Mouse (Mus musculus) heart, embryonic 11.5 days (tissue): ENCODE measurements around the gene Ppard. TPM values are rescaled to one million over a fixed set of nuclear protein-coding genes. Genes with fewer than 3 reads are reported as not detected.

Source experiments
- ATAC-seq: fragments of 200-750 bp; cut with Nextera tagmentation; replicated peaks from 2 replicates; pipeline ENCODE4 v1.8.0; 2017; ENCODE audit warnings: moderate library complexity; ENCODE audit not compliant: insufficient number of reproducible peaks, low FRiP score, low TSS enrichment
- H3K27ac ChIP-seq: fragments of 300-500 bp; sonication (generic); 2 replicates; pipeline ENCODE4 v1.5.1; 2014; ENCODE audit warnings: mild to moderate bottlenecking, low read depth, low read length
- H3K27me3 ChIP-seq: fragments of 300-500 bp; sonication (generic); 2 replicates; pipeline ENCODE4 v1.6.1; 2014; ENCODE audit warnings: mild to moderate bottlenecking, low read length, mixed read lengths; ENCODE audit not compliant: control insufficient read depth, insufficient read depth
- H3K36me3 ChIP-seq: fragments of 300-500 bp; sonication (generic); 2 replicates; pipeline ENCODE4 v1.6.1; 2014; ENCODE audit warnings: mild to moderate bottlenecking, low read length, moderate library complexity, mixed read lengths; ENCODE audit not compliant: control insufficient read depth, insufficient read depth
- H3K4me1 ChIP-seq: fragments of 300-500 bp; sonication (generic); 2 replicates; pipeline ENCODE4 v1.6.1; 2014; ENCODE audit warnings: low read length; ENCODE audit not compliant: control insufficient read depth, insufficient read depth
- H3K4me2 ChIP-seq: fragments of 300-500 bp; sonication (generic); 2 replicates; pipeline ENCODE4 v1.6.1; 2014; ENCODE audit warnings: mild to moderate bottlenecking, moderate library complexity
- H3K4me3 ChIP-seq: fragments of 300-500 bp; sonication (generic); 2 replicates; pipeline ENCODE4 v1.5.1; 2014; ENCODE audit warnings: low read depth, low read length
- H3K9ac ChIP-seq: fragments of 300-500 bp; sonication (generic); 2 replicates; pipeline ENCODE4 v1.6.1; 2014; ENCODE audit warnings: mild to moderate bottlenecking, low read depth, low read length, moderate library complexity
- H3K9me3 ChIP-seq: fragments of 300-500 bp; sonication (generic); replicated peaks from 2 replicates; pipeline ENCODE4 v1.6.1; 2016; ENCODE audit warnings: low read length; ENCODE audit not compliant: control insufficient read depth
- WGBS: fragments of 180-500 bp; shearing (Covaris S2); extraction: QIAGEN DNeasy Blood & Tissue Kit; methylation state at CpG from one replicate; pipeline ENCODE4 v1.1.7; 2014; ENCODE audit not compliant: insufficient replicate concordance; 5-methylcytosine and 5-hydroxymethylcytosine counted together
- polyA plus RNA-seq: library from polyadenylated mRNA; unstranded; fragments of >200 nt; fragmentation: Nextera tagmentation; extraction: Ambion mirVana; gene quantifications from 2 replicates; pipeline ENCODE4 v1.2.1, GENCODE M21; 2014

The Ppard gene
- polyA plus RNA-seq, 1 experiment from 2014 or later: 2.0 TPM

DNA sequence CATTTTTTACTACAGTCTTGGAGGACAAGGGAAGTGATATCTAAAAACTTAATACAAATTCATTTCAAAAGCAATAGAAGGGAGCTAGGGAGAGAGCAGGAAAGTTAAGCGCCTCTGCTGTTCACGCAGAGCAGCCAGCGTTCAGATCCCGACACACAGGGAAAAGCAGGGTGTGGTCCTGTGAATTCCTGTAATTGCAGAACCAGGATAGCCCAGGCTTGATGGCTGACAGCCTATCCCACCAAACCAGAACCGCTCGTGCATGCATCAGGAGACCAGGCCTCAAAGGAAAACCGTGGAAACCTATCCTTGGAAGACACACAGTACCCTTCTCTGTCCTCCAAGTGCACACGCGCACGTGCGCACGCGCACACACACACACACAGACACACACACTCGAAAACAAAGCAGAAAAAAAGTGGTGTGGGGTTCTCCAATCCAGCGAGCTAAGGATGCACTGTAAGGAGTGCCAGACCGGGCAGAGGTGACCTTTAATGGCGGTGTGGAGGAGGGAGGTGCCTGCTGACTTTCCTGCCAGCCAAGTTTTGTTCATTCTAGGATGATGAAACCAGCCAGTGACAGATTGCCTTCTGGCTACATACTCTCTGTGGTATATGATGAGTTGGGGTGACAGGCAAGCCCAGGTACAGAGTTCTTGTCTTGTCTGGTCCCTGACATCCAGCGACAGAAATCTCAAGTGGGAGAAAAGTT is 1.3 kb upstream of the Ppard start:
- ATAC-seq: no peak
- no peak overlapping the region for H3K4me3 ChIP-seq
- peaks cover 5% of the 10 kb centered on the region; the same call in 1 of the 2 replicates for H3K4me1 ChIP-seq
- no peaks in the 10 kb centered on the region for H3K36me3 ChIP-seq
- no peak overlapping the region for H3K4me2 ChIP-seq
- H3K27me3 ChIP-seq: no peaks in the 10 kb centered on the region
- H3K27ac ChIP-seq: no peak overlapping the region
- no peak overlapping the region for H3K9ac ChIP-seq
- 83% methylated on average over 18 of the region's 18 CpGs for WGBS
- no peaks in the 10 kb centered on the region for H3K9me3 ChIP-seq

DNA sequence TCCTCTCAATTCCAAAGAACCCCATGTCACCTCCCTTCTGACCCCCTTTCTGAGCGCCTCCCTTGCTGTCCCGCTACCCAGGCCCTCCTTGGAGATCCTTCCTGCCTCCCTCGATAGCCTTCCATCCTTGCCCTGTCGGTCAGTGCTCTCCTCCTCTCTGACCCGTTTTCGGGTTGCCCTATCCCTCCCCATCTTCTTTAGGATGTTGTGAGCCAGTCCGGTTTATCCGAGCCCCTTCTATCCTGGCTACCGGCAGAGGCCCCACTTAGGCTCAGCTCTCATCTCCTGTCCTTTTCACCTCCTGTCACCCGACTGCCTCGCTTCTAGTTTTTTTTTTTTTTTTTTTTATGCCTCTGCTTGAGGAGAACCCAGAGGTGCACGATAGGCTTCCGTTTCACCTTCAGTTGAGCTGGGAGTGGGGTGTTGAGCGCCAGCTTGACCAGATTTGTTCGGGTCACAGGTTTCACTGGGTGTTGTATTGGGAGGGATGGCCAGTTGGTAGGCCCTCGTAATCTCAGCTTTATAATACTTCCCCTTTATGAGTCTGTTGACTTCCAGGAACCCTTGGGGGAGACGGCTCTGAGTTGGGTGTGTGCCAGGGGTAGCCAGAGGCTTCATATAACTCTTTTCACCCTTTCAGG is 711 bp downstream of the Ppard start:
- peak overlapping the region; percentile 90 for H3K4me2 ChIP-seq
- no peaks in the 10 kb centered on the region for H3K27me3 ChIP-seq
- peak; percentile 18; the same call in 1 of the 2 replicates for ATAC-seq
- no peaks in the 10 kb centered on the region for H3K36me3 ChIP-seq
- H3K9ac ChIP-seq: peak overlapping the region; percentile 93
- no peaks in the 10 kb centered on the region for H3K9me3 ChIP-seq
- 0 out of 2 replicates have a peak, but pooled peaks cover 3% of the 10 kb centered on the region for H3K4me1 ChIP-seq
- H3K4me3 ChIP-seq: peak overlapping the region; percentile 90
- H3K27ac ChIP-seq: peak overlapping the region; percentile 23; the same call in 1 of the 2 replicates
- 6% methylated on average over 17 of the region's 17 CpGs for WGBS

DNA sequence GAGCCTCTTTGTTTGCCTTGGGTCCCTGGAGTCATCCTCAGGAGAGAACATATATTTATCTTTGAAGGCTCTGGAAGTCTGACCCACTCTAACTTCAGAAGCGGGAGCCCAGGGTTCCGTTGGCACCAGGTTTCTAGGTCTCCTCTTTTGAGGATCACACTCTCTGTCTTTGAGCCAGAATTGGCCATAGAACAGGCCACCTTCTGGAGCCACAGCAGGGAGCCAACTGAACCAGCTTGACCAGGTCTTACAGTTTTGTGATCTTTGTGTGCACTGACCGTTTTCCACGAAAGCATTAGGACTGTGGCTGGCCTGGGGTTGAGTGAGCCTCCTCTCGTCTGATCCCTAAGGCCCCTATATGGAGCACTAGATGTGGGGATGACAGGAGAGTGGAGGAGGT is 2.1 kb downstream of the Ppard start:
- WGBS: 83% methylated on average over 5 of the region's 5 CpGs
- no peaks in the 10 kb centered on the region for H3K36me3 ChIP-seq
- H3K9ac ChIP-seq: no peak overlapping the region
- H3K4me1 ChIP-seq: 0 out of 2 replicates have a peak, but pooled peaks cover 3% of the 10 kb centered on the region
- H3K4me3 ChIP-seq: no peak overlapping the region
- H3K9me3 ChIP-seq: no peaks in the 10 kb centered on the region
- H3K4me2 ChIP-seq: no peak overlapping the region
- H3K27ac ChIP-seq: no peak overlapping the region
- no peaks in the 10 kb centered on the region for H3K27me3 ChIP-seq
- ATAC-seq: no peak

DNA sequence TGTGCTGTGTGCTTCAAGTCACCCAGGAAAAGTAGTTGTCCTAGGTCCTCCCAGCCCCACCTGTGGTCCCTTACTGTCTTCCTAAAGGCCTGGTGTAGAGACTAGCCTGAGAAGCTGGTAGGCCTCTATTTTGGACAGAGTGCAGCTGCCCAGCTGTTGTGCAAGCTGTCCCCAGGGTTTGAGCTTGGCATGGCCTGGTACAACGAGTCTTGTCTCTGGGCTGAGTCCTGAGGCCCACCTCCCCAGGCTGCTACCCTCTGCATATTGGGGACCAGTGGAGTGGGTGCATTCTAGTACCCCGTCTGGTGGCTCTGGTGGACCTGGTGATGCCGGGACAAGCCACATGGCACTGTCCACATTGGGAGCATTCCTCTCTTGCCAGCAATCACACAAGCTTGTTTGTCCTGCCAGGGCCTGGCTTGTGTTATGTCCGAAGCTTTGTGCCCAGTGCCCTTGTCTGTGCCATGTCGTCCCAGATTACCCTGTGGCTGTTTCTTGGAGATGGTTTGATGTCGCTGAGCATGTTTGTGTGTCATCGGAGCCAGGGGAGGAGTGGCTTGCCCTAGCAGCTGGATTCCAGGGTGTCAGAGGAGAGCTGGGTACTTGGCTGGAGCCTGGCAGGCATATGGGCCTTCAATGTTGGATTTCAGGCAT is 3.6 kb downstream of the Ppard start:
- Histone ChIP-seq H3K27me3 (no peaks in the 10 kb centered on the region), H3K27ac (no peak overlapping the region), H3K36me3 (no peaks in the 10 kb centered on the region; the same call in 1 of the 2 replicates), H3K4me1 (0 out of 2 replicates have a peak, but pooled peaks cover 3% of the 10 kb centered on the region), H3K9ac (no peak overlapping the region), H3K4me2 (no peak overlapping the region), H3K4me3 (no peak overlapping the region), H3K9me3 (no peaks in the 10 kb centered on the region)
- 82% methylated on average over 7 of the region's 7 CpGs for WGBS
- ATAC-seq: no peak

DNA sequence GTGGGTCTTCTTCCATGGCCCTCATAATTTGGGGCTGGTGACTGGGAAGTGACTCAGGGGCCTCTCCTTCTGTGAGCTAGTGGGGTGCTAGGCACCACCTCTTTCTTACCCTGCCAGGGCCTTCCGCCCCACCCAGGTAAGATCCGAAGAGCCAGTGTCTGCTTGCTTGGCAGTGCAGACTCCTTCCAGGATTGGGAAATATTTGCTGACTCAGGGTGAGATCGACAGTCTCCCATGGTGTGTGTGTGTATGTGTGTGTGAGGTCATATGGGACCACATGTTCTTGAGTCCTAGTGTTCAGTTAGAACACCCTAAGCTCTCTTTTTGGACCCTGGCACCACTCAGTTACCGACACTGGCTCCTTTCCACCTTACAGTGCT is 4.1 kb downstream of the Ppard start:
- no peaks in the 10 kb centered on the region; the same call in 1 of the 2 replicates for H3K36me3 ChIP-seq
- 78% methylated on average over 4 of the region's 4 CpGs for WGBS
- no peak overlapping the region for H3K4me3 ChIP-seq
- H3K9me3 ChIP-seq: no peaks in the 10 kb centered on the region
- H3K4me1 ChIP-seq: 0 out of 2 replicates have a peak, but pooled peaks cover 3% of the 10 kb centered on the region
- H3K4me2 ChIP-seq: no peak overlapping the region
- H3K9ac ChIP-seq: no peak overlapping the region
- no peak overlapping the region for H3K27ac ChIP-seq
- no peak for ATAC-seq
- no peaks in the 10 kb centered on the region for H3K27me3 ChIP-seq

DNA sequence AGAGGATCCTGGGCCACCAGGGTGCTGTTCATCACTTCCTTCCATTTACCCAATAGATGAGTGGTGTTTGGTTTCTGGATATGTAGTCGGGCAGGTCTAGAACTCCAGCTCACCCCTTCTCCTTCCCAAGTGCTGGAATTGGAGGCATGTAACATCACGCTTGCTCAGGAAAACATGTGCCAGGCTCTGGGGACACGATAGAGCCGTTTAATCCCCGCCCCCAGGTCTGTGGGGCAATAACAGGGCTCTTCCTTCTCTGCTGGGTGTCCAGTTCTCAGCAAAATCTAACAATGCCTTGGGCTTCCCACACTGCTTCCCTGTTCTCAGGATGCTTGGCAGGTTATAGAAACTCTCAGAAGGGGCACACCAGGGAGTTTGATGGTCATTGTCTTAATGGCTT is 4.9 kb downstream of the Ppard start:
- no peak overlapping the region for H3K9ac ChIP-seq
- peaks cover 7% of the 10 kb centered on the region; the same call in 1 of the 2 replicates for H3K4me1 ChIP-seq
- no peak overlapping the region for H3K4me2 ChIP-seq
- no peak overlapping the region for H3K27ac ChIP-seq
- WGBS: 79% methylated on average over 5 of the region's 5 CpGs
- no peak for ATAC-seq
- H3K9me3 ChIP-seq: no peaks in the 10 kb centered on the region
- no peaks in the 10 kb centered on the region for H3K27me3 ChIP-seq
- H3K4me3 ChIP-seq: no peak overlapping the region
- no peaks in the 10 kb centered on the region; the same call in 1 of the 2 replicates for H3K36me3 ChIP-seq

DNA sequence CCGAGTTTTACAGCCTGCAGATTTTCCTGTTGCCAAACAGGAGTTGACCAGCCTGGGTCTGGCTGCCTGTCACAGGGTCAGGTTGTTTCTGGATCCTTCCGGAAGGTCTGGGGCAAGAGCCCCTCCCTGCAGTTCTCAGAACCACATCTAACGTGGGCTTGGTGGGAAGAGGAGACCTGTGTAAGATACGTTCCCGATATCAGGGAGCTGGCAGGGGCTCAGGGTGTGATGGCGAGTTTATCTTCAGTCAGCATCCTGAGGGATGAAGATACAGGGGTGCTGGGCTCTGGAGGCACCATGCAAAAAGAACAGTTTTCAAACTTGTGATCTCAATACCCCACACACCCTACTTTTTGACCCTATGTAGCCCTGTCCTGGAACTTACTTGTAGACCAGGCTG is 5.4 kb downstream of the Ppard start:
- Histone ChIP-seq H3K4me3 (no peak overlapping the region), H3K9ac (no peak overlapping the region), H3K27me3 (no peaks in the 10 kb centered on the region), H3K27ac (no peak overlapping the region), H3K4me1 (peaks cover 9% of the 10 kb centered on the region; the same call in 1 of the 2 replicates), H3K9me3 (no peaks in the 10 kb centered on the region), H3K36me3 (no peaks in the 10 kb centered on the region; the same call in 1 of the 2 replicates), H3K4me2 (no peak overlapping the region)
- WGBS: 67% methylated on average over 6 of the region's 6 CpGs
- ATAC-seq: no peak

DNA sequence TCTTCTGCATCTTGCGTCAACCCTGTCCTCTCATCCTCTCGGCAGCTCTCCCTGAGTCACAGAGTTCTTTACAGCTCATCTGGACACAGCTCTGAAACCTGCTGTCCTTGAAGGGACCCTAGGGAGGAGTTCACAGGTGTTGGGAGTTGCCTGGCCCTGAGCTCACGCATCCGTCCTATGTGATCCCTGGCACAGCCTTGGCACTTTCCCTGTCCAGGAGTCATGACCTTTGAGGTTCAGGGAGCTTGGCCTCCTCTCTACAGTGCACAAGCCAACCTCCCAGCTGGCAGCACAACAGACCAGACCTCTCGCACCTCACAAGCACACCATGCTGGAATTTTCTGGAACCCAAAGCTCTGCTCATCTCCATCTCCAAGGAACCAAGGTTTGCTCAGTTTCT is 8.3 kb downstream of the Ppard start:
- no peak overlapping the region for H3K4me3 ChIP-seq
- no peak overlapping the region for H3K27ac ChIP-seq
- 83% methylated on average over 5 of the region's 5 CpGs for WGBS
- H3K36me3 ChIP-seq: no peaks in the 10 kb centered on the region; the same call in none of the 2 replicates
- H3K9me3 ChIP-seq: no peaks in the 10 kb centered on the region
- no peak for ATAC-seq
- H3K9ac ChIP-seq: no peak overlapping the region
- no peaks in the 10 kb centered on the region for H3K27me3 ChIP-seq
- peaks cover 20% of the 10 kb centered on the region for H3K4me1 ChIP-seq
- H3K4me2 ChIP-seq: no peak overlapping the region
